Mouse (Mus musculus): ENCODE data around the gene Map2k1.
"Not testable (repeated sequence)": the region's sequence is repeated elsewhere in the genome, so short reads cannot be mapped to it uniquely, and the experiment has no call there.

Gene Map2k1

DNA sequence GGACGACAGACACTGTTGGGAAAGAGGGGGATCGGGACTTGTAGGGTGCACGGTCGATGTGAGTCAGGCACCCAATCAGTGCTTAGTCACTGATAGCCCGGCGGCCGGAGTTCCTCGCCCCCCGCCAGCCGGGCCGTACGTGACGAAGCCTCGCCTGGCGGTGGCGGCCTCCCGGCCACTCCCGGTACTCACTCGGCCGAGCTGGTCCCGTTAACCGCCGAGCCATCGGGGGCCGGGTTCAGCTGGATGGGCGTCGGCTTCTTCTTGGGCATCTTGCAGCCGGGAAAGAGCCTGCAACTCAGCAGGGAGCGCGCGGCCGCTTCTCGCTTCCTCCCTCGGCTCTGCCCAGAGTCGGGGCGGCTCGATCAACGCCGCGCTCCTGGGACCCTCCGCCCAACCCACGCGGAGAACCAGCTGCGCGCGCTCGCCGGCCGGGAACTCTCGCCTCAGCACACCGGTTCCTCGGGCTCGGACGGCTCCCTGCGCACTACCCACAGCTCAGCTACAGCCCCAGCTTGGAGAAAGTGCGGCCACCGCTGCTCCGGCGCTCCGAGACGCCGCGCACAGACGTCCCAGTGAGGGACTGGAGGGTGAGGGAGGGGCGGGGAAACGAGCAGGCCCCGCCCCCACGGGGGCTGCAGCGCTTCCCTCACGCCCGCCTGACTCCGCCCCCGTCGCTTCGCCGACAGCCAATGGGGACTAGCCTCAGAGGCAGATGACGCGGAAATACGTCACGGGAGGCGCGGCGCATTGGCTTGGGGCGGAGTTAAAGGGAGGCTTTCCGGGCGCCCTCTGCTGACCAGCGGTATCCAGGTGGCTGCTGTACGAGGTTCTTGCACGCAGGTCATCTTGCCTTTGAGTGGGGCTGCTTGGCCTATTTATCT is at the start of gene Map2k1:
Gene Map2k1 (minus strand): TSS at position 611 of the 884 bp plus-strand sequence.
- DNase-seq (ENCODE audit: extremely low read depth, low read depth, low spot score) = peak; percentile 67

- DNase-seq (ENCODE audit: extremely low read depth, low read depth, low spot score) = not testable (repeated sequence)
Measured at GRCm38 (mm10) chr9:64303086-64303485, 49.7 kb upstream of the Map2k1 start.

DNA sequence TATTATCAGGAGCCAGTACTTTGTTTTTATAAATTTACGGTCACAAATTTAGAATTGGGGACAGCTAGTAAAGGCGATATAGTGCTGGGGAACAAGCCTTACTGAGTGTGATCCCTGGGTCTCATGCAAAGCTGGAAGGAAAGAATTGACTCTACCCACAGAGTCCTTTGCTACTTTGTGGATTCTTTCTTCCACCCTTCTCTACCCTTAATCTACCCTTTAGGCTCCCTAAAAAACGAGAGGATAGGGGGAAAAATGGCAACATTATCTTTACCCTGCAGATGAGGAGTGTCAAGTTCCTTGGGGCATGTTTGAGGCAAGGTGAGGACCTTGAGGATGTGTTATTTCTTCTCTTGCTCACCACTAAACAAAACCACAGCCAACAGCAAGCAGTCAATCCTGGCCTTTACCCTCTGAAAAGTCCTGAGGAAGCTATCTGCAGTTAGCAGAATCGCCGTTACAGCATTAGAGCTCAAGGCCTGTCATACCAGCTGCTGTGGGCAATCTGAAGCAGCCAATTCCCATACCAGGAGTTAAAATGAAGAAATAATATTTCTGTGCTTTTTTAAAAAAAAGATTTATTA is 29.1 kb upstream of the Map2k1 start:
- DNase-seq (ENCODE audit: extremely low read depth, low read depth, low spot score) = no peak

DNA sequence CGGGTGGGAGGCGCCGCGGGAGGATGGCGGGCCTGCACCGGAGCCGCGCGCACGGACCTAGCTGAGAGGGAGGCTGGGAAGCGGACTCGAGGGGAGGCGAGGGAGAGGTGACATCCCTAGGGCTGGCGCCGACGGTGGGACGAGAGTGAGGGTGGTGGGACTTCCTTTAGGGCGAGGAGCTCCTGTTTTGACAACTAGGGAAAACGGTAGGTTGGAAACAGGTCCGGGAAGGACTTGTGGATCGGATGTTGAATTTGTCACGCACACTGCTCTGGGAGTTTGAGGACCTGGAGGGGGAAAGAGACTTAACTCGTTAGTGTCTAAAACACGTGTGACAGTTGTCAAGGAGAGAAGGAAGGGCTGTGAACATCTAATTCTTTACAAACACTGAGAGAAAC is 28.3 kb upstream of the Map2k1 start:
- no peak for DNase-seq (ENCODE audit: extremely low read depth, low read depth, low spot score)

DNA sequence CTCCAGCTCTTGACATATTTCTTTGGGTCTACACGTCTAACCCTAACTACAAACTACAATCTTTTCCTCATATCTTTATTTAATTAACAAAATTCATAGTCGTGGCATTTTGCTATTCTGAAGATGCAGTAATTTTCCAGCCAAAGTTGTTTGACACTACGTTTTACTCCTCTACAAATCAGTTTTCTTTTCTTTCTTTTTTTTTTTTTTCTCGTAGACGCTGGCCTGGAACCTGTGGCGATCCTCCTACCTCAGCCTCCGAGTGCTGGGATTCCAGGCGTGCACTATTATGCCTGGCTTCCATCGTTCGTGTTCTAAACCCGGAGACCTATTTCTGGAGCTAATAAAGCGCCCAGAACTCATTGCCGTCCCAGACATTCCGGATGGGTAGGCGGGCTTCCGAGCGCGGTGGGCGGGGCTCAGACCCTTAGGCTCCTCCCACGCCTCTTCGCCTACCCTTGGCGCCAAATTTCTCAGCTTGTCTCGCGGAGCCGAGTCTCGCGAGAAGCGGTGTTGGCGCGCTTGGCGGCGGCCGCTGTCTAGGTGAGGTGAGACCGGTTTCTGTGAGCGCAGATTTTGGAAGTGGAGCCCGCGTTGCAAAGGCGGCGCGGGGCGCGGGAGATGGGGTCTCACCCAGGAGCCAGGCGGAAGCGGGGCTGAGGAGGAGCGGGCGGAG is 27.8 kb upstream of the Map2k1 start, which contains the start of gene Tipin:
Gene Tipin (plus strand): TSS at position 477 of the 676 bp plus-strand sequence.
- peak; percentile 45 for DNase-seq (ENCODE audit: extremely low read depth, low read depth, low spot score)

DNA sequence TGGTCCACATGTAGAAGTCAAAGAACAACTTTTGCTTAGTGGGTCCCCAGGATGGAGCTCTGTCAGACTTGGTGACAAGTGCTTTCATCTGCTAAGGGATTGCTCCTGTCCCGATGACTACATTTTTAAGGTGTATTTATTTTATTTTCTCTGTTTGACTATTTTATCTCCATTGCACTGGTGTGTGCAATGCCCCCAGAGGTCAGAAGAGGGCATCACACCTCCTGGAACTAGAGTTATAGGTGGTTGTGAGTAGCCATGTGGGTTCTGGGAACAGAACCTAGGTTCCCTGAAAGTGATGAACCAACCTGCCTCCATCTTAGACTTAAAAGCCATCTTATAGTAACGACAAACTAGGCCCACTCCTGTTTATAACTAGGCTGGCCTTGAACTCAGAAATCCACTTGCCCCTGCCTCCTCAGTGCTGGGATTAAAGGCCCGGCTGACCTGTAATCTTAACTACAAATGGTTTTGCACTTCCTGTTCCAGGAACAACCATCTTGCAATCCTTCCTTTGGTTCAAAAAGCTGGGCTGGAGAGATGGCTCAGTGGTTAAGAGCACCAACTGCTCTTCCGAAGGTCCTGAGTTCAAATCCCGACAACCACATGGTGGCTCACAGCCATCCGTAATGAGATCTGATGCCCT is 25.4 kb upstream of the Map2k1 start:
- DNase-seq (ENCODE audit: extremely low read depth, low read depth, low spot score) = no peak

DNA sequence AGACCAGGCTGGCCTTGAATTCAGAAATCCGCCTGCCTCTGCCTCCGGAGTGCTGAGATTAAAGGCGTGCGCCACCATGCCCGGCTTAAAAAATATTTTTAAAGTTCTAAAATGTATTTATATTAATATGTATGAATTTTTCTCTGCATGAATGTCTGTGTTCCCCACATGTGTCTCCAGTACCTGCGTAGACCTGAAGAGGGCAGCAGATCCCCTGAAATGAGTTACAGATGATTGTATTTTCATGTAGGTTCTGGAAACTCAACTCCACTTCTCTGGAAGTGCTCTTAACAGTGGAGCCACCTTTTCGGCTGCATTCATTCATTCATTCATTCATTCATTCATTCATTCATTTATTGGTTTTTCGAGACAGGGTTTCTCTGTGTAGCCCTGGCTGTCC is 24.3 kb upstream of the Map2k1 start:
- no peak for DNase-seq (ENCODE audit: extremely low read depth, low read depth, low spot score)

DNA sequence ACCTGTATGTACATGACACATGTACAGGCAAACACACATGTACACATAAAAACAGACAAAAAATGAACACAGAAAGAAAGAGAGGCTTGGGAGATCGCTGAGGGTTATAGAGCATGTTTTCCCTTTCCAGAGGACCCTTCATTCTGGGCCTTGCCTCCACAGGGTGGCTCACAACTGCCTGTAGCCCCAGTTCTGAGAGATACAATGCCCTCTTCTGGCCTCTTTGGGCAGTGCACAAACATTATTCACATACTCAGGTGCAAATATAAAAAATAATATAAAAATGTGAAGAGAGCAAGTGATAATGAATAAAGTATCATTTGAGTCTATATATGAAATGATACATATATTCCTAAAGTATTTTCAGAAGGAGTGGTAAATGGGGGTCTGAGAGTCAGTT is 21.5 kb upstream of the Map2k1 start:
- no peak for DNase-seq (ENCODE audit: extremely low read depth, low read depth, low spot score)

DNA sequence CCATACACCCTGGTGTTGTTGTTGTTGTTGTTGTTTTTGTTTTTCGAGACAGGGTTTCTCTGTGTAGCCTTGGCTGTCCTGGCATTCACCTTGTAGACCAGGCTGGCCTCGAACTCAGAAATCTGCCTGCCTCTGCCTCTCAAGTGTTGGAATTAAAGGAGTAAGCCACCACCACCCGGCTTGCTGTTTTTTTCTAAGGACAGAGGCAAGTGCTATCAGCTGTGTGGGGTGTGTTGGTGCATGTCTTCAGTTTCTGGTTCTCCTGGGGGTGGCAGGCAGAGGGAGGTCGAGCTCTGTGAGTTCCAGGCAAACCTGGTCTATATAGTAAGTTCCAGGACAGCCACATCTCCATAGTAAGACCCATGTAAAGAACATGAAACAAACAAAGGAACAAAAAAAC is 20.9 kb upstream of the Map2k1 start:
- no peak for DNase-seq (ENCODE audit: extremely low read depth, low read depth, low spot score)

GRCm38 (mm10) chr9:64273757-64274156 is 20.3 kb upstream of the Map2k1 start:
- no peak for DNase-seq (ENCODE audit: extremely low read depth, low read depth, low spot score)

- DNase-seq (ENCODE audit: extremely low read depth, low read depth, low spot score) = no peak
Measured at GRCm38 (mm10) chr9:64272611-64273010, 19.2 kb upstream of the Map2k1 start.

DNA sequence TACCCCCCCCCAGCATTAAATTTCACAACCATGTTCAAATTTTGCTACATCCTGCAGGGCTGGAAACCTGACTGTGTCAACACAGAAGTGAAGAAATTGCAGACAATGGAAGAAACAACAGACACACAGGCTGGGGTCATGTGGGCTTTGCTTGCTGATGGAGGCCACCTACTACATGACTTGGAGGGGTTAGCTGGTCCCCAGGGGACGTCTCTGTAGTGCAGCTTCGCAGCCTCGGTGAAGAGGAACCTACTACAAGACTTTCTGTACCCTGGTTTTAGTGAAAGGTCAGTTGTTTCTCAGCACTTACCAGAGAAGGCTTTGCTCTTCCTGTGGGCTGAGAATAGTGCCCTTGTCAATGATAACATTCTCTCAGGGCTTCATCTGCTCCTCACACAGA is 17.8 kb upstream of the Map2k1 start:
- DNase-seq (ENCODE audit: extremely low read depth, low read depth, low spot score) = no peak

DNA sequence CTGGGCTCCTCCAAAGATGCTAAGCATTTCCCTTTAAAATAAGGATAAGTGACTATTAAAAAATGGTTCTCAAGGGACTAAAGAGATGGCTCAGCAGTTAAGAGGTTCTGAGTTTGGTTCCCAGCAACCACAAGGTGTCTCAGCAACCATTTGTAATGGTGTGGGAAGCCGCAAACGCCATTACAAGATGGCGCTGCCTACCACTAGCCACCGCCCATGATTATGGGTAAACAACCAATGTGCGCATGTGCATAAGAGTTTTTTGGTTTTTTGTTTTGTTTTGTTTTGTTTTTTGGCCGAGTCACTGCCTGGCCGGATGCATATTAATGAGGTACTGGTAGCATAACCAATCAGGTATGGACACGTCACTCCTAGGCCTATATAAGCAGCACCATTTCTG is 15.4 kb upstream of the Map2k1 start:
- DNase-seq (ENCODE audit: extremely low read depth, low read depth, low spot score) = not testable (repeated sequence)

DNA sequence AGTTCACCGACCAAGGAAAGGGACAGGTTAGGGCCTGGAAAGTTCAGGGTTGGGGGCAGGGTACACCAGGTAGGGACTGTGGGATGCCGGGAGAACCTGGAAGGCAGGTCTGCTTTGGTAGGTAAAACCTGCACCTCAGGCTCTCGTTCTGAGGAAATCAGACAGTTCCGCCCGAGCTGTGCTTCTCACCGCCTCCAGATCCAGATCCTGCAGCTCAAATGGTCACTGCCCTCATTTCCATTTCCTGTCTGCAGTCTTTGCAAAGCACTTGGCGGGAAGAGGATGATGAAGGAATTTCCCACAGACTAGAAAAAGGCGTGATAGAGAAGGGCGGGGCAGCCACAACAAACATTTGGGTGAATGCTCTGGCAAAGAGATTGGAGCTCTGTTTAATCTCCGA is 14.8 kb upstream of the Map2k1 start:
- DNase-seq (ENCODE audit: extremely low read depth, low read depth, low spot score) = no peak

DNA sequence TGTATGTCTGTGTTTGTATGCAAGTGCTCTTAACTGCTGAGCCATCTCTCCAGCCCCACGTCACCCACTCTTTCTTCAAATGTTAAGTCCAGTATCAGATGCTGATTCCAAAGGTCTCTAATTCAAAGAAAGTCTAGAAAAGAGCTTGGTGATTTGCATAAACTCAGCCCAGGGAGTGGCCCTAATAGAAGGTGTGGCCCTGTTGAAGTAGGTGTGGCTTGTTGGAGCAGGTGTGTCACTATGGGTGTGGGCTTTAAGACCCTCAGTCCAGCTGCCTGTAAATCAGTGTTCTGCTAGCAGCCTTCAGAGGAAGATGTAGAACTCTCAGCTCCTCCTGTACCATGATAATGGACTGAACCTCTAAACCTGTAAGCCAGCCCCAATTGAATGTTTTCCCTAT is 13.8 kb upstream of the Map2k1 start:
- no peak for DNase-seq (ENCODE audit: extremely low read depth, low read depth, low spot score)

- DNase-seq (ENCODE audit: extremely low read depth, low read depth, low spot score) = no peak
Measured at GRCm38 (mm10) chr9:64264813-64265212, 11.4 kb upstream of the Map2k1 start.

DNA sequence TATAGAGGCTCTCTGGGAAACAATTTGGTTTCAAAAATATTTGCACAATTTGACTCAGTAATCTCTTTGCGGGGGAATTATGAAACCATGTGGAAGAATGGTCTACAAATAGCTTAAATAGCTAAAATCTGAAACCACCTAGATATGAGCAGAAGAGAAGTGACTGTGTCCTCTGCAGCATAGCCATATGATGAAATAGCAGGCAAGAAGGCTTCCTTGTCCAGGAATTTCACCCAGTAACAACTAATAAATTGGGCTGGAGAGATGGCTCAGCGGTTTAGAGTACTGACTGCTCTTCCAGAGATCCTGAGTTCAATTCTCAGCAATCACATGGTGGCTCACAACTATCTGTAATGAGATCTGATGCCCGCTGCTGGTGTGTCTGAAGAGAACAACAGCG is 7.6 kb upstream of the Map2k1 start:
- no peak for DNase-seq (ENCODE audit: extremely low read depth, low read depth, low spot score)

- DNase-seq (ENCODE audit: extremely low read depth, low read depth, low spot score) = no peak
Measured at GRCm38 (mm10) chr9:64259906-64260305, 6.5 kb upstream of the Map2k1 start.

- DNase-seq (ENCODE audit: extremely low read depth, low read depth, low spot score) = no peak
Measured at GRCm38 (mm10) chr9:64256204-64256603, 2.8 kb upstream of the Map2k1 start.

DNA sequence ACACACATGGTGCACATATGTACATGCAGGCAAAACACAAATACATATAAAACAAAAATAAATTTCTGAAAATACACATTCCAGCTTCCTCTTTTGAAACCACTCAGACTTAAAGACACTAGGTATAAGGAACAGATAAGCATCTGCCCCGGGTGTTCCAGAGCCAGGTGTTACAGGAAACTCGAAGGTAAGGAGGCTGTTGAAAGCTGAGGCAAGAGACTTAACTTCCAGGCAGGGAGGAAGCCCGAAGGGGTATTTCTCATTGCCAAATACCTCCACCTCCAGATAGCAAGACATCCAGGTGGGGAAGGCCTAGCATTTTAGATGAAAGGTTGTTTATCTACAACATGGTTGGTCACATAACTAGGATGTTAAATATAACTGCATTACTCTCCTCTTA is 2.0 kb upstream of the Map2k1 start:
- DNase-seq (ENCODE audit: extremely low read depth, low read depth, low spot score) = peak; percentile 58

DNA sequence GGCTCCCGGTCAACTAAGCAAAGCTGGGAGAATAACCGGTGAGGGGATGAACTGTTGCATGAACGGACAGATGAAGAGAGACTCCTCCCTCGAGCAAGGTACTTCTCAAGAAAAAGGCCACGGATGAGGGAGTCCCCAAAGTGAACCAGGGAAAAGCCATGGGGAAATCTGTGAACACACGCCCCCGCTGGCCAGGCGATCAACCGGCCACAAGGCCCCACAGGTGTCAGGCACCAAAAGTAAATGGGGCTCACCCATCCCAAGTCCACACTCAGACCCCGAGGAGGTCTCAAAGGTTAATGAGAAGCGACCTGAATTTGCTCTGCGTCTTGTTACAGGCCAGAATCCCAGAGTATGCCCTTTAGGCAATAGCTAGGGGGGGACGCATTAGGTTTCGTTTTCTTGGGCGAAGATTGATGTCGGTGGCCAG is 825 bp downstream of the Map2k1 start:
- no peak for DNase-seq (ENCODE audit: extremely low read depth, low read depth, low spot score)

All from fat pad, adult 2 months (tissue).